Mouse (Mus musculus) cerebellum, adult 2 months (tissue): ENCODE measurements around the gene F830045P16Rik.

Experiments used
- CTCF ChIP-seq: fragments of 200-500 bp; IDR thresholded peaks from 2 replicates; pipeline ENCODE4 v1.5.1; 2011; ENCODE audit warnings: low read depth, mild to moderate bottlenecking, control low read depth, low read length, moderate library complexity, borderline replicate concordance; ENCODE audit not compliant: insufficient read depth
- POLR2A ChIP-seq: fragments of 200-500 bp; IDR thresholded peaks from 2 replicates; pipeline ENCODE4 v1.6.1; 2011; ENCODE audit warnings: low read length, control low read depth, borderline replicate concordance; ENCODE audit not compliant: insufficient read depth

DNA sequence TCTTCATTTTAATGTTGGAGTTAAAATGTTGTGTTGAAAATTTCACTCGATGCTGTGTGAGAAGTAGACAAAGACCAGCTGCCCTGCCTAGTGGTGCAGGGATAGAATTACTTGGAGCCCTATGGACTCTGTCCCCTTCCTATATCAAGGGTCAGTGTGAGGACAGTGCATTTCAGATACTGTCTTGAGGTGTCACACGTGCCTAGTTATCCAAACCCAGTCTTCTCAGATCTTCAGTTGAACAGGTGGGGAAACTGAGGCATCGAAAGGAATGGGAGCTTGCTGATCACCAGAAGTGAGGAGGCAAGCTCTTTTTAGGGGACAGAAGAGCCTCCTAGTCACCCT lies 22.4 kb upstream of the F830045P16Rik start:
- no peak for TF ChIP-seq CTCF
- no peak for TF ChIP-seq POLR2A
